Mouse (Mus musculus) adrenal gland, adult 2 months (tissue): ENCODE measurements around the gene Lsm2. TPM values are rescaled to one million over a fixed set of nuclear protein-coding genes. Genes with fewer than 3 reads are reported as not detected.
"Not testable (repeated sequence)": the region's sequence is repeated elsewhere in the genome, so short reads cannot be mapped to it uniquely, and the experiment has no call there.

Source experiments
- DNase-seq: peaks from one replicate; pipeline ENCODE4 v3.0.0; 2021
- polyA plus RNA-seq: library from polyadenylated mRNA; depleted of rRNA; stranded (reverse); fragments of >200 nt; gene quantifications from 2 replicates; pipeline ENCODE4 v1.2.3, GENCODE M21; 2012; rRNA removed
- total RNA-seq, 2 experiments: library from RNA; stranded (reverse); gene quantifications; 2 replicates each; pipeline ENCODE4 v1.2.3; 2021

Lsm2 gene
- total and polyA plus RNA-seq, 3 experiments, result 32.9 to 82.4 (median 45.8) TPM

DNA sequence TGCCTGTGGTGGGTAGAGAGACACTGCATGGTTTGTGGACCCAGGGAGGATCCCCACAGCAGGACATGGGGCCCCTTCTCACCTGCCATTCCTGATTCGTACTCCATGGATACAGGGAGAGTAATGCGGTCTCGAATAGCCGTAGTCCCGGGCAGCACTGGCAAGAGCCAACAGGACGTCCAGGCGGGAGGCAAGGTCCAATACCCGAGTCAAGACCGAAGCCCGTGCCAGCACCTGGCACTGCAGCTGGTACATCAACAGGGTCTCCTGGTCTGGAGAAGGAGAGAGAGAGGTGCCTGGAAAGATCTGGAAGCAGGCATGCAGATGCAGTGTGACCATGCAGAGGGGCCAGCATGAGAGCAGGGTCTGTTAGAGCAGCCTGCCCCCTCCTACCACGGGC is 49.6 kb downstream of the Lsm2 start:
- no peak for DNase-seq

- DNase-seq, result no peak
These were observed 50.2 kb downstream of the Lsm2 start for GRCm38 (mm10) chr17:35031880-35032279.

GRCm38 (mm10) chr17:35032323-35032870 is 50.7 kb downstream of the Lsm2 start:
- no peak for DNase-seq

- not testable (repeated sequence) for DNase-seq
These were observed 52.0 kb downstream of the Lsm2 start for GRCm38 (mm10) chr17:35033703-35034102.

DNA sequence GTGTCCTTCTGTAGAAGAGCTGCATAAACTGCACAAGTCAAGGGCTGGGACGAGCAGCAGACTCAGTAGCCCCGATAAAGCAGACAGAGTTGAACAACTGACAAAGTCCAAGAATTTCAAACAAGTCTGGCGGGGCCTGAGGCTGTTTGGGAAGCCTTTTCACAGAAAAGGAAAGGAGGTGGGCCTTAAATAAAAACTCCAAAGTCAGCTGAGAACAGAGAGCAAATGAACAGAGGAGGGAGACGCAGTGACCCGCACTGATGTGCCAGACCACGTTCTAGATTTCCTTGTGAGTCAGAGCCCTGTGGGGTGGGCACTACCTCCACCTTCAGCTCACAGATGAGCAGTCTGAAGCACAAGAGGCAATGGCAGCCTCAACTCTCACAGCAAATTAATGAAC is 53.2 kb downstream of the Lsm2 start:
- DNase-seq, result no peak

Other genes with a start within 250 kb of the Lsm2 start
Only the 30 nearest of the 43 such genes appear.
- 10 to 100 TPM; 62.1 to 65.8 TPM for gene Skiv2l, start 131.7 kb upstream of the Lsm2 start, total RNA-seq
- 105 and 112 TPM in 2 replicates for gene Skiv2l, start 131.7 kb upstream of the Lsm2 start, polyA plus RNA-seq
- gene Nelfe, start 131.5 kb upstream of the Lsm2 start, total RNA-seq, result 10 to 100 TPM; 55.5 to 67.6 TPM
- gene Nelfe, start 131.5 kb upstream of the Lsm2 start, polyA plus RNA-seq, result 22.8 and 31.5 TPM in 2 replicates
- 10 to 100 TPM; 18.4 to 29.0 TPM for gene Cfb, start 119.3 kb upstream of the Lsm2 start, total RNA-seq
- gene Cfb, start 119.3 kb upstream of the Lsm2 start, polyA plus RNA-seq, result 4.6 and 7.9 TPM in 2 replicates
- 10 to 100 TPM; 10.8 to 16.1 TPM for gene Zbtb12, start 102.4 kb upstream of the Lsm2 start, total RNA-seq
- 18.7 and 21.5 TPM in 2 replicates for gene Zbtb12, start 102.4 kb upstream of the Lsm2 start, polyA plus RNA-seq
- not detected for gene Gm20547, start 99.8 kb upstream of the Lsm2 start, total RNA-seq
- 0.04 TPM in 1 of 2 replicates, not detected in the other for gene Gm20547, start 99.8 kb upstream of the Lsm2 start, polyA plus RNA-seq
- 100 to 1,000 TPM in 1 of 2 experiments, 10 to 100 TPM in 1; 81.4 to 105 TPM for gene C2, start 83.6 kb upstream of the Lsm2 start, total RNA-seq
- 70.7 and 71.5 TPM in 2 replicates for gene C2, start 83.6 kb upstream of the Lsm2 start, polyA plus RNA-seq
- gene Ehmt2, start 83.4 kb upstream of the Lsm2 start, total RNA-seq, result 100 to 1,000 TPM; 115 to 131 TPM
- 387 and 452 TPM in 2 replicates for gene Ehmt2, start 83.4 kb upstream of the Lsm2 start, polyA plus RNA-seq
- gene Slc44a4, start 67.4 kb upstream of the Lsm2 start, total RNA-seq, result 1 to 10 TPM in 1 of 2 experiments, under 1 TPM in 1; 0.92 to 1.9 TPM
- 0.33 and 0.50 TPM in 2 replicates for gene Slc44a4, start 67.4 kb upstream of the Lsm2 start, polyA plus RNA-seq
- gene Neu1, start 50.6 kb upstream of the Lsm2 start, total RNA-seq, result 10 to 100 TPM; 24.0 to 25.3 TPM
- 47.2 and 52.8 TPM in 2 replicates for gene Neu1, start 50.6 kb upstream of the Lsm2 start, polyA plus RNA-seq
- 100 to 1,000 TPM in 1 of 2 experiments, 10 to 100 TPM in 1; 36.3 to 634 TPM for gene Hspa1b, start 22.6 kb upstream of the Lsm2 start, total RNA-seq
- gene Hspa1b, start 22.6 kb upstream of the Lsm2 start, polyA plus RNA-seq, result 48.4 and 85.4 TPM in 2 replicates
- under 1 TPM in 1 of 2 experiments, not detected in 1; 0.58 TPM for gene Gm20481, start 11.9 kb upstream of the Lsm2 start, total RNA-seq
- gene Gm20481, start 11.9 kb upstream of the Lsm2 start, polyA plus RNA-seq, result 1.1 and 1.2 TPM in 2 replicates
- gene Hspa1a, start 9.7 kb upstream of the Lsm2 start, total RNA-seq, result 100 to 1,000 TPM in 1 of 2 experiments, 10 to 100 TPM in 1; 16.3 to 253 TPM
- 37.1 and 55.2 TPM in 2 replicates for gene Hspa1a, start 9.7 kb upstream of the Lsm2 start, polyA plus RNA-seq
- under 1 TPM; 0.28 to 0.29 TPM for gene Hspa1l, start 9.2 kb upstream of the Lsm2 start, total RNA-seq
- gene Hspa1l, start 9.2 kb upstream of the Lsm2 start, polyA plus RNA-seq, result 0.11 and 0.17 TPM in 2 replicates
- gene Vars, start 19.1 kb downstream of the Lsm2 start, total RNA-seq, result 10 to 100 TPM; 57.9 to 60.2 TPM
- 178 and 214 TPM in 2 replicates for gene Vars, start 19.1 kb downstream of the Lsm2 start, polyA plus RNA-seq
- under 1 TPM; 0.26 to 0.55 TPM for gene Vwa7, start 34.7 kb downstream of the Lsm2 start, total RNA-seq
- 0.97 and 1.8 TPM in 2 replicates for gene Vwa7, start 34.7 kb downstream of the Lsm2 start, polyA plus RNA-seq
- gene Sapcd1, start 46.2 kb downstream of the Lsm2 start, total RNA-seq, result under 1 TPM in 1 of 2 experiments, not detected in 1; 0.79 TPM
- gene Sapcd1, start 46.2 kb downstream of the Lsm2 start, polyA plus RNA-seq, result 0.83 and 2.0 TPM in 2 replicates
- gene Msh5, start 64.9 kb downstream of the Lsm2 start, total RNA-seq, result under 1 TPM; 0.75 to 0.93 TPM
- 1.3 and 1.7 TPM in 2 replicates for gene Msh5, start 64.9 kb downstream of the Lsm2 start, polyA plus RNA-seq
- gene Clic1, start 68.1 kb downstream of the Lsm2 start, total RNA-seq, result 100 to 1,000 TPM in 1 of 2 experiments, 10 to 100 TPM in 1; 80.8 to 136 TPM
- gene Clic1, start 68.1 kb downstream of the Lsm2 start, polyA plus RNA-seq, result 62.2 and 64.1 TPM in 2 replicates
- gene Ddah2, start 77.2 kb downstream of the Lsm2 start, total RNA-seq, result 10 to 100 TPM in 1 of 2 experiments, 1 to 10 TPM in 1; 7.2 to 26.6 TPM
- 25.9 and 35.6 TPM in 2 replicates for gene Ddah2, start 77.2 kb downstream of the Lsm2 start, polyA plus RNA-seq
- gene Ly6g6c, start 83.5 kb downstream of the Lsm2 start, total RNA-seq, result not detected
- gene Ly6g6c, start 83.5 kb downstream of the Lsm2 start, polyA plus RNA-seq, result not detected in 2 replicates
- gene Mpig6b, start 84.3 kb downstream of the Lsm2 start, total RNA-seq, result not detected
- gene Mpig6b, start 84.3 kb downstream of the Lsm2 start, polyA plus RNA-seq, result 0.06 TPM in 1 of 2 replicates, not detected in the other
- gene Ly6g6e, start 95.0 kb downstream of the Lsm2 start, total RNA-seq, result not detected
- gene Ly6g6e, start 95.0 kb downstream of the Lsm2 start, polyA plus RNA-seq, result 0.21 and 0.34 TPM in 2 replicates
- under 1 TPM in 1 of 2 experiments, not detected in 1; 0.45 TPM for gene Ly6g6d, start 96.2 kb downstream of the Lsm2 start, total RNA-seq
- gene Ly6g6d, start 96.2 kb downstream of the Lsm2 start, polyA plus RNA-seq, result 0.57 and 1.1 TPM in 2 replicates
- gene Ly6g6f, start 103.7 kb downstream of the Lsm2 start, total RNA-seq, result not detected
- not detected in 2 replicates for gene Ly6g6f, start 103.7 kb downstream of the Lsm2 start, polyA plus RNA-seq
- gene Abhd16a, start 107.4 kb downstream of the Lsm2 start, total RNA-seq, result 10 to 100 TPM; 71.8 to 95.8 TPM
- gene Abhd16a, start 107.4 kb downstream of the Lsm2 start, polyA plus RNA-seq, result 219 and 291 TPM in 2 replicates
- not detected for gene Ly6g5c, start 126.4 kb downstream of the Lsm2 start, total RNA-seq
- not detected in 2 replicates for gene Ly6g5c, start 126.4 kb downstream of the Lsm2 start, polyA plus RNA-seq
- under 1 TPM; 0.23 to 0.35 TPM for gene Ly6g5b, start 133.6 kb downstream of the Lsm2 start, total RNA-seq
- 0.42 and 0.52 TPM in 2 replicates for gene Ly6g5b, start 133.6 kb downstream of the Lsm2 start, polyA plus RNA-seq
- 10 to 100 TPM; 12.4 to 12.8 TPM for gene Gpank1, start 139.6 kb downstream of the Lsm2 start, total RNA-seq
- 13.3 and 15.8 TPM in 2 replicates for gene Gpank1, start 139.6 kb downstream of the Lsm2 start, polyA plus RNA-seq
- gene Csnk2b, start 140.2 kb downstream of the Lsm2 start, total RNA-seq, result 100 to 1,000 TPM; 212 to 337 TPM
- 358 and 360 TPM in 2 replicates for gene Csnk2b, start 140.2 kb downstream of the Lsm2 start, polyA plus RNA-seq
- gene D17H6S53E, start 144.5 kb downstream of the Lsm2 start, total RNA-seq, result 10 to 100 TPM; 23.4 to 32.0 TPM
- 27.7 and 45.5 TPM in 2 replicates for gene D17H6S53E, start 144.5 kb downstream of the Lsm2 start, polyA plus RNA-seq